In the genomic region with DNA sequence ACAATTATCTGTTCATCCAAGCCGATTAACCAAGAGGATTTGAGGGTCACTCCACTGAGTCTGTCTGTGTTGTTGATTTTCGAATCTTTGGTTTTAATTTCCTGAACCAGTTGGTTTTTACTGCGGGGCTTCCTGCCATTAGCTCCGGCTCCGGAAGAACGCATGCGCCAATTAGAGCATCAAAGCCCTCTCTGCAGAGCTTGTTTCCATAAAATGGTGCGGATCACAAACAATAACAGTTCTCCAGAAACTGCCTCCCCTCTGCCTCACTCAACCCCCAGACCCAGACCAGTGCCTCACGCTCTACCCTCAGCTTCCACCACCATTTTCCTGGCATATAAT, we compare ENCODE assay signal across 16 mouse cellular contexts. TPM values are rescaled to one million over a fixed set of nuclear protein-coding genes. Genes with fewer than 3 reads are reported as not detected.
DNase-seq lines count a peak whose midpoint lies in the region; ATAC-seq and TF ChIP-seq lines count a peak whose summit lies in the region.
"Had no signal": no experiment of that assay in that cellular context is flagged by ENCODE, and none has a peak within 500 bp of the region (broad histone marks: within the 10 kb centered on the region; RNA-seq: fewer than 3 reads in every experiment).

No protein-coding gene starts in this region.

- no peak for TF ChIP-seq POLR2A in brain, embryonic 14.5 days (IDR thresholded peaks at IDR 0.05; ENCODE audit: borderline replicate concordance, extremely low read depth, insufficient read depth, insufficient read length, poor library complexity, severe bottlenecking)

- WGBS in hindbrain, embryonic 16.5 days, result 20% methylated on average over 9 of the region's 9 CpGs
- 19% methylated on average over 9 of the region's 9 CpGs for WGBS in hindbrain, embryonic 10.5 days
- under 1% methylated on average over 9 of the region's 9 CpGs for WGBS in limb, embryonic 11.5 days

- H3K4me3 ChIP-seq in hindbrain, embryonic 16.5 days (ENCODE audit: low read length), result no peak overlapping the region
- no peak overlapping the region for H3K4me3 ChIP-seq in hindbrain, embryonic 10.5 days
- H3K4me3 ChIP-seq in limb, embryonic 11.5 days (ENCODE audit: low read depth, low read length), result no peak overlapping the region
- H3K4me3 ChIP-seq: gastrocnemius, adult 2 months; liver, embryonic 15.5 days; midbrain, embryonic 13.5 days; stomach, embryonic 15.5 days had no signal

- H3K27me3 ChIP-seq in hindbrain, embryonic 16.5 days (replicated peaks; ENCODE audit: control insufficient read depth, insufficient read depth, low read length), result peaks cover 47% of the 10 kb centered on the region
- peaks cover 98% of the 10 kb centered on the region for H3K27me3 ChIP-seq in hindbrain, embryonic 10.5 days (ENCODE audit: insufficient read depth, poor library complexity, severe bottlenecking)
- H3K27me3 ChIP-seq in limb, embryonic 11.5 days (ENCODE audit: control insufficient read depth, insufficient read depth, low read length), result peaks cover 2% of the 10 kb centered on the region; the same call in 1 of the 2 replicates

- no peak overlapping the region for H3K27ac ChIP-seq in hindbrain, embryonic 16.5 days (ENCODE audit: low read depth, low read length)
- H3K27ac ChIP-seq in hindbrain, embryonic 10.5 days, result no peak overlapping the region
- H3K27ac ChIP-seq in limb, embryonic 11.5 days (replicated peaks; ENCODE audit: low read depth, low read length), result peak overlapping the region; percentile 59; the same call in 1 of the 2 replicates
- H3K27ac ChIP-seq: gastrocnemius, adult 2 months; liver, embryonic 15.5 days; midbrain, embryonic 13.5 days; stomach, embryonic 15.5 days had no signal

- no peak for TF ChIP-seq CTCF in brain, embryonic 14.5 days (IDR thresholded peaks at IDR 0.05; ENCODE audit: borderline replicate concordance, extremely low read depth, insufficient read depth, insufficient read length)

- DNase-seq in hindbrain, embryonic 10.5 days (ENCODE audit: low spot score), result no peak
- DNase-seq in ES-CJ7 (ENCODE audit: low read depth, low spot score), result peak; percentile 42
- peak; percentile 40 for DNase-seq in brain, embryonic 14.5 days (ENCODE audit: low read depth)
- peak; percentile 74 for DNase-seq in limb, embryonic 11.5 days (ENCODE audit: low spot score)
- no peak for DNase-seq in cerebellum, adult 11-12 months
- DNase-seq: embryo, embryonic 11 days; gastrocnemius, adult 2 months; heart, postnatal 14 days; lung, postnatal 36 days; spleen, adult 18-20 months; thymus, postnatal 14 days had no signal

- H3K4me1 ChIP-seq in hindbrain, embryonic 16.5 days (ENCODE audit: control insufficient read depth, insufficient read depth, low read depth, low read length), result peaks cover 2% of the 10 kb centered on the region; the same call in 1 of the 2 replicates
- peaks cover 21% of the 10 kb centered on the region for H3K4me1 ChIP-seq in hindbrain, embryonic 10.5 days (replicated peaks)
- H3K4me1 ChIP-seq in limb, embryonic 11.5 days (ENCODE audit: control insufficient read depth, insufficient read depth, low read length), result peaks cover 25% of the 10 kb centered on the region

- peak overlapping the region; percentile 14; the same call in 1 of the 2 replicates for H3K4me2 ChIP-seq in hindbrain, embryonic 16.5 days (ENCODE audit: low read length)
- peak overlapping the region; percentile 33 for H3K4me2 ChIP-seq in limb, embryonic 11.5 days (ENCODE audit: low read depth, severe bottlenecking)
- H3K4me2 ChIP-seq: liver, embryonic 15.5 days; midbrain, embryonic 13.5 days; stomach, embryonic 15.5 days had no signal

- no peaks in the 10 kb centered on the region for H3K36me3 ChIP-seq in hindbrain, embryonic 16.5 days (ENCODE audit: control insufficient read depth, insufficient read depth, low read length)
- H3K36me3 ChIP-seq in hindbrain, embryonic 10.5 days, result no peaks in the 10 kb centered on the region
- H3K36me3 ChIP-seq in limb, embryonic 11.5 days (ENCODE audit: control insufficient read depth, insufficient read depth, low read length), result no peaks in the 10 kb centered on the region
- H3K36me3 ChIP-seq: liver, embryonic 15.5 days; midbrain, embryonic 13.5 days; stomach, embryonic 15.5 days had no signal

- H3K9me3 ChIP-seq in hindbrain, embryonic 16.5 days (ENCODE audit: control insufficient read depth, low read length), result no peaks in the 10 kb centered on the region
- H3K9me3 ChIP-seq in hindbrain, embryonic 10.5 days, result no peaks in the 10 kb centered on the region
- H3K9me3 ChIP-seq in limb, embryonic 11.5 days (ENCODE audit: control insufficient read depth, low read length), result no peaks in the 10 kb centered on the region
- H3K9me3 ChIP-seq: liver, embryonic 15.5 days; midbrain, embryonic 13.5 days; stomach, embryonic 15.5 days had no signal

- ATAC-seq in hindbrain, embryonic 16.5 days, result no peak
- ATAC-seq in limb, embryonic 11.5 days (ENCODE audit: insufficient number of reproducible peaks, low FRiP score, low TSS enrichment, low read depth), result no peak
- ATAC-seq in megakaryocyte, adult 5-6 weeks (ENCODE audit: poor library complexity, severe bottlenecking), result no peak
- ATAC-seq: midbrain, embryonic 13.5 days had no signal

- no peak overlapping the region for H3K9ac ChIP-seq in hindbrain, embryonic 16.5 days (ENCODE audit: low read depth, low read length)
- H3K9ac ChIP-seq in limb, embryonic 11.5 days (ENCODE audit: low read length), result no peak overlapping the region
- H3K9ac ChIP-seq: liver, embryonic 15.5 days; midbrain, embryonic 13.5 days; stomach, embryonic 15.5 days had no signal

RNA-seq across cellular contexts. Expression of gene Tfap2a, which starts 18.5 kb away (rescaled TPM):
- 8.4 and 9.0 TPM in 2 replicates for polyA plus RNA-seq in hindbrain, embryonic 16.5 days (2015; fragmentation: Nextera tagmentation; extraction: Ambion mirVana)
- 6.7 and 13.8 TPM in 2 replicates for polyA plus RNA-seq in hindbrain, embryonic 10.5 days (2016; fragmentation: Nextera tagmentation; extraction: Ambion mirVana)
- 5.2 and 19.9 TPM in 2 replicates for polyA plus RNA-seq in brain, embryonic 14.5 days (2012; rRNA removed)
- polyA plus RNA-seq in limb, embryonic 11.5 days (2014; fragmentation: Nextera tagmentation; extraction: Ambion mirVana), result 7.2 and 7.3 TPM in 2 replicates
- 0.36 TPM in 1 of 2 replicates, not detected in the other for total RNA-seq in megakaryocyte, adult 5-6 weeks (2015)
- 0.07 TPM in 1 of 2 replicates, not detected in the other for total RNA-seq in megakaryocyte, adult 5-6 weeks (2017)
- polyA plus RNA-seq: liver, embryonic 15.5 days had no signal

Comparison
In these comparisons a context has a peak if more than half of its experiments do, and no peak if none do; other contexts are left out.
1. DNase-seq: peak in ES-CJ7 (single experiment), brain, embryonic 14.5 days (single experiment) and limb, embryonic 11.5 days (single experiment); none in hindbrain, embryonic 10.5 days (single experiment) and cerebellum, adult 11-12 months (single experiment).